Mouse (Mus musculus) hindbrain, embryonic 13.5 days (tissue): ENCODE measurements around the gene Shoc2. TPM values are rescaled to one million over a fixed set of nuclear protein-coding genes. Genes with fewer than 3 reads are reported as not detected.

Experiments used
- ATAC-seq: fragments of 200-750 bp; cut with Nextera tagmentation; 2 replicates; pipeline ENCODE4 v1.8.0; 2017; ENCODE audit warnings: moderate TSS enrichment; ENCODE audit not compliant: low FRiP score
- H3K27ac ChIP-seq: fragments of 300-500 bp; sonication (generic); 2 replicates; pipeline ENCODE4 v1.5.1; 2015; ENCODE audit warnings: inconsistent platforms, mild to moderate bottlenecking, moderate library complexity
- H3K27me3 ChIP-seq: fragments of 300-500 bp; sonication (generic); 2 replicates; pipeline ENCODE4 v1.6.1; 2015; ENCODE audit warnings: mild to moderate bottlenecking, inconsistent platforms
- H3K36me3 ChIP-seq: fragments of 300-500 bp; sonication (generic); 2 replicates; pipeline ENCODE4 v1.6.1; 2015; ENCODE audit warnings: mild to moderate bottlenecking, inconsistent platforms
- H3K4me1 ChIP-seq: fragments of 300-500 bp; sonication (generic); replicated peaks from 2 replicates; pipeline ENCODE4 v1.6.1; 2015; ENCODE audit warnings: inconsistent platforms
- H3K4me2 ChIP-seq: fragments of 300-500 bp; sonication (generic); 2 replicates; pipeline ENCODE4 v1.6.1; 2015; ENCODE audit warnings: inconsistent platforms, mild to moderate bottlenecking, moderate library complexity
- H3K4me3 ChIP-seq: fragments of 300-500 bp; sonication (generic); 2 replicates; pipeline ENCODE4 v1.5.1; 2015; ENCODE audit warnings: mild to moderate bottlenecking, inconsistent platforms
- H3K9ac ChIP-seq: fragments of 300-500 bp; sonication (generic); 2 replicates; pipeline ENCODE4 v1.6.1; 2015; ENCODE audit warnings: mild to moderate bottlenecking, inconsistent platforms
- H3K9me3 ChIP-seq: fragments of 300-500 bp; sonication (generic); 2 replicates; pipeline ENCODE4 v1.6.1; 2016; ENCODE audit warnings: inconsistent platforms
- WGBS: fragments of 180-500 bp; shearing (Covaris S2); methylation state at CpG from one replicate; pipeline ENCODE4 v1.1.7; 2015; 5-methylcytosine and 5-hydroxymethylcytosine counted together
- polyA plus RNA-seq: library from polyadenylated mRNA; unstranded; fragments of >200 nt; fragmentation: Nextera tagmentation; extraction: Ambion mirVana; gene quantifications from 2 replicates; pipeline ENCODE4 v1.2.1, GENCODE M21; 2015

Shoc2 gene
- polyA plus RNA-seq, 1 experiment from 2014 or later: 66.3 TPM

DNA sequence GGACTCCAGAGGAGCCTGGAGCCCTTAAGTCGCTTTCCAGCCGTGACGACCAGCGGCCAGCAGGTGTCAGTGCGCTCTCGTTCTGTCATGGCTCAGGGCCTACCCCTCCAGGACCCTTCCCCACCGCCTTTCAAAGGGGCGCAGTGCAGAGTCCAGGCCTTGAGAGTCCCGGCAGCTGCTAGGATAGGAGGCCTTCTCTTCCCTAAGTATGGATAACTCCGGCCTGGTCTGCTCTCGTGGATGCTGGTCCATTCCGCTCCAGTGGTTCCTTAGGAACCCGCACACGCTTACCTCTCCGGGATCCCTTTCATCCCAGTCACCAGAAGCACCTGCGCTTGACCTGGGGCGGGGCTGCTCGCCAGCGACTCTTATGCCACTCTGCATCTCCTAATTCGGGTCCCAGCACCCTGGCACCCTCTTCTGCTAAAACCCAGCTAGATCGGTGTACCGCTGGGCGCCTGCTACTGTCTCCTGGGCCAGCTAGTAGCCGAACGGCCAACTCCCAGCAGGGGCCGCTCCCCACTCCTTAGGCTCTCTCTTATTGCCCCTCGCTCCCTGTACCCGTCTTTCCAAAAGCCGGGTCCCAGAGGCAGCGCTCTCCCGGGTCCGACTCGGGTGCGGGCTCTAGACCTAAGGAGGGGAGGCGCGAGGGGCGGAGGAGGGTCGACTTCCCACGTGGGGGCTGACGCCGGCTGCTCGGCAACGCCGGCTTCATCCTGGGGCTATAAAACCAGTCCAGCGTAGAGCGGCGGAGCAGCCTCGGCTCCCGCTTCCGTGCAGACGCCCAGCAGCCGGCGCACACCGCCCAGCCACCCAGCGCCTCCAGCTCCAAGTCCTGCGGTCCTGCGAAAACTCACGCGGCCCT is 100.6 kb downstream of the Shoc2 start:
- Histone ChIP-seq H3K4me3 (peak overlapping the region; percentile 64), H3K27me3 (peaks cover 42% of the 10 kb centered on the region), H3K4me2 (peak overlapping the region; percentile 99), H3K27ac (peak overlapping the region; percentile 82), H3K9me3 (no peaks in the 10 kb centered on the region), H3K36me3 (no peaks in the 10 kb centered on the region), H3K4me1 (peaks cover 42% of the 10 kb centered on the region), H3K9ac (peak overlapping the region; percentile 86)
- under 1% methylated on average over 59 of the region's 59 CpGs for WGBS
- ATAC-seq: peak; percentile 89

DNA sequence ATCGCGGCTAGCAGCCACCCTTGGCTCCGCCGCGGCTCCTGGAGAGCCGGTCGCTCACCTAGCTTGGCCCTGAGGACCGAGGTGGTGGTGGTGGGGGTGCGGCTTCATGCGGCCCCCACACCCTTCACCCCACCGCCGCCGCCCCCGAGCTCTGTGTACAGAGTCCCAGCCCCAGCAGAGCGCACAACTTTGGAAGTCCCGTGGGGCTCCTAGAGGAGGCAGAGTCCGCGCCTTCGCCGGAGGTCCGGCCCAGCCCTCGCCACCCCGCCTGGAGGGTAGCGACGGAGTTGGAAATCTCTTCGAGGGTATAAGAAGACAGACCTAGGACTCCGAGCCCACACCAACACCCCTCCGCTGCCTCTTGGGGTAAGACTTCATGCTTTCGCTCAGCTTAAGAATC is 101.3 kb downstream of the Shoc2 start:
- Histone ChIP-seq H3K4me1 (peaks cover 42% of the 10 kb centered on the region), H3K27me3 (peaks cover 47% of the 10 kb centered on the region), H3K4me2 (peak overlapping the region; percentile 99), H3K27ac (peak overlapping the region; percentile 82), H3K4me3 (peak overlapping the region; percentile 64), H3K9me3 (no peaks in the 10 kb centered on the region), H3K36me3 (no peaks in the 10 kb centered on the region), H3K9ac (peak overlapping the region; percentile 86)
- under 1% methylated on average over 29 of the region's 29 CpGs for WGBS
- peak; percentile 26 for ATAC-seq

DNA sequence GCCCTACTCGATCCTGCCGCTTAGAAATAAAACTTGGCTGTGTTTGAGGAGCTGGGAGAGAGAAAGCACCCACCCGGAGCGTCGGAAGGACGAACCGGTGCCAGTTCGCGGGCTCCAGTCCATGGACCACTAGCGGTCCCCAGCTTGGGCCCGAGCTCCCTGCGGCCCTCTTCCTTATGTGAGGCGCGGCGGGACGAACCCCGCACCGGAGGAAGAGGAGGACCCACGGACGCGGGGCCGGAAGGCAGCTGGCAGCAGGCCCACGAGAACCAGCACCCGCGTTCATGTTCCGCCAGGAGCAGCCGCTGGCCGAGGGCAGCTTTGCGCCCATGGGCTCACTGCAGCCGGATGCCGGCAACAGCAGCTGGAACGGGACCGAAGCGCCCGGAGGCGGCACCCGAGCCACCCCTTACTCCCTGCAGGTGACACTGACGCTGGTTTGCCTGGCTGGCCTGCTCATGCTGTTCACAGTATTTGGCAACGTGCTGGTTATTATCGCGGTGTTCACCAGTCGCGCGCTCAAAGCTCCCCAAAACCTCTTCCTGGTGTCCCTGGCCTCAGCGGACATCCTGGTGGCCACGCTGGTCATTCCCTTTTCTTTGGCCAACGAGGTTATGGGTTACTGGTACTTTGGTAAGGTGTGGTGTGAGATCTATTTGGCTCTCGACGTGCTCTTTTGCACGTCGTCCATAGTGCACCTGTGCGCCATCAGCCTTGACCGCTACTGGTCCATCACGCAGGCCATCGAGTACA is 102.0 kb downstream of the Shoc2 start:
- WGBS: 3% methylated on average over 55 of the region's 55 CpGs
- H3K27ac ChIP-seq: peak overlapping the region; percentile 82

DNA sequence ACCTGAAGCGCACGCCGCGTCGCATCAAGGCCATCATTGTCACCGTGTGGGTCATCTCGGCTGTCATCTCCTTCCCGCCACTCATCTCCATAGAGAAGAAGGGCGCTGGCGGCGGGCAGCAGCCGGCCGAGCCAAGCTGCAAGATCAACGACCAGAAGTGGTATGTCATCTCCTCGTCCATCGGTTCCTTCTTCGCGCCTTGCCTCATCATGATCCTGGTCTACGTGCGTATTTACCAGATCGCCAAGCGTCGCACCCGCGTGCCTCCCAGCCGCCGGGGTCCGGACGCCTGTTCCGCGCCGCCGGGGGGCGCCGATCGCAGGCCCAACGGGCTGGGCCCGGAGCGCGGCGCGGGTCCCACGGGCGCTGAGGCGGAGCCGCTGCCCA is 102.6 kb downstream of the Shoc2 start:
- H3K9me3 ChIP-seq: no peaks in the 10 kb centered on the region
- peak overlapping the region; percentile 99 for H3K4me2 ChIP-seq
- no peaks in the 10 kb centered on the region for H3K36me3 ChIP-seq
- peaks cover 58% of the 10 kb centered on the region for H3K27me3 ChIP-seq
- WGBS: under 1% methylated on average over 46 of the region's 46 CpGs
- H3K4me3 ChIP-seq: peak overlapping the region; percentile 64
- peak overlapping the region; percentile 82 for H3K27ac ChIP-seq
- H3K4me1 ChIP-seq: peaks cover 42% of the 10 kb centered on the region
- ATAC-seq: no peak
- H3K9ac ChIP-seq: peak overlapping the region; percentile 86

More for the DNA sequence above, 102.0 kb downstream of the Shoc2 start:
- H3K4me1 ChIP-seq: peaks cover 42% of the 10 kb centered on the region
- H3K4me2 ChIP-seq: peak overlapping the region; percentile 99
- H3K9me3 ChIP-seq: no peaks in the 10 kb centered on the region
- peaks cover 52% of the 10 kb centered on the region for H3K27me3 ChIP-seq
- peak overlapping the region; percentile 64 for H3K4me3 ChIP-seq
- no peaks in the 10 kb centered on the region for H3K36me3 ChIP-seq
- H3K9ac ChIP-seq: peak overlapping the region; percentile 86
- ATAC-seq: no peak

DNA sequence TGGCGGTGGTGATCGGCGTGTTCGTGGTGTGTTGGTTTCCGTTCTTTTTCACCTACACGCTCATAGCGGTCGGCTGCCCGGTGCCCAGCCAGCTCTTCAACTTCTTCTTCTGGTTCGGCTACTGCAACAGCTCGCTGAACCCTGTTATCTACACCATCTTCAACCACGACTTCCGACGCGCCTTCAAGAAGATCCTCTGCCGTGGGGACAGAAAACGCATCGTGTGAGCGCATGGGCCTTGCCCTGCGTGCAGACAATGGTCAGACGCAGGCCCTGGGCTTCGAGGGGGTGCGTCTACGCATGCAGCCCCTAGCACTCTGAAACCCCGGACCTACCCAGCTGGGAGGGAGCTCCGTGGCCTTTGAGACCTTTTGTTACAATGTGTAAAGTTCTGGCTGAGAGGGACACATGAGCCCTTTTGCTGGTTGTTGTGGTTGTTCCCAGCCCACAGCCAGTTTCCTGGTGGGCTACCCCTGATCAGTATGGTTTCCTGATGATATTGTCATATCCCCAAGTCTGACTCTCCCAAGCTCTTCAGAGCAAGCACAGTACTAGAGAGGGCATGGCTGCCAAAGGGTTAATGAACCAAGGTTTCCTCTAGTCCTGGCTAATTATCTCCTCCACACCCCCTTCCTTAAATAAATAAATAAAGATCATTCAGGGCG is 103.4 kb downstream of the Shoc2 start:
- Histone ChIP-seq H3K9ac (peak overlapping the region; percentile 86), H3K4me2 (peak overlapping the region; percentile 99), H3K4me1 (peaks cover 42% of the 10 kb centered on the region), H3K9me3 (no peaks in the 10 kb centered on the region), H3K27me3 (peaks cover 60% of the 10 kb centered on the region), H3K36me3 (no peaks in the 10 kb centered on the region), H3K4me3 (peak overlapping the region; percentile 64), H3K27ac (peak overlapping the region; percentile 82)
- WGBS: under 1% methylated on average over 27 of the region's 27 CpGs
- no peak for ATAC-seq

DNA sequence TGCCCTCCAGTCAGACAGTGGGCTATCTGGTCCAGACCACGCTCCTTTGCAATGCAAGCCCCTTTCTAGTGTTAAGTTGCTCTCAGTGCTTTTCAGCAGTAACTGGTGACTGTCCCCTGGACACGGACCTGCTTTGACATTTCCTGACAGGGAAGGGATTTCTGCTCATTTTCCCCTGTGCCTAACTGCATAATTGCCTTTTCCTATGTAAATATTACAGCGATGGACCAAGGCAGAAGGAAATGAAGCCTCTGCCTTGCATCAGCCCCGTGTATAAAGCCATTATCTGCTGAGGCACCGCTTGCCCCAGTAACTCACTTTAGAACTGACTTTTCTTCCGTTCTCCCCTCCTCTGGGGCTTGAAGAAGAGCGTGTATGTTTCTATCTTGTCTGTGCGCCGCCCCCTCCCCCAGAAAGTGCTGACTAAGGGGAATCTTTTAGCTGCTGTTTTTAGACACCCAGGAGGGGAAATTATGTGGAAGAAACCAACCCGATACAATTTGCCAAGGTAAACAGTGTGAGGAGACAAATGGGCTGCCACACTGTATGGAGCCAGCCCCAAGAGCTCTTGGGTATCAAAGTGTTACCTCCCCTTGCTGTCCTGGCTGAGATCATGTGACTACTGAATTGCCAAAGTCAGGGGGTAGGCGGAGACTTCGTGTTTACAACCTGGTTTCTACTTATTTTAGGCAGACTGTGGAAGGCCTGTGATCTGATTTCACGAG is 104.2 kb downstream of the Shoc2 start:
- Histone ChIP-seq H3K4me3 (peak overlapping the region; percentile 64), H3K36me3 (no peaks in the 10 kb centered on the region), H3K9ac (peak overlapping the region; percentile 86; the same call in 1 of the 2 replicates), H3K27me3 (peaks cover 60% of the 10 kb centered on the region), H3K27ac (0 out of 2 replicates have a peak overlapping the region, but pooled peaks have one; percentile 69), H3K9me3 (no peaks in the 10 kb centered on the region), H3K4me1 (peaks cover 42% of the 10 kb centered on the region), H3K4me2 (peak overlapping the region; percentile 99)
- no peak for ATAC-seq
- whole genome bisulfite sequencing: 9% methylated on average over 13 of the region's 13 CpGs

DNA sequence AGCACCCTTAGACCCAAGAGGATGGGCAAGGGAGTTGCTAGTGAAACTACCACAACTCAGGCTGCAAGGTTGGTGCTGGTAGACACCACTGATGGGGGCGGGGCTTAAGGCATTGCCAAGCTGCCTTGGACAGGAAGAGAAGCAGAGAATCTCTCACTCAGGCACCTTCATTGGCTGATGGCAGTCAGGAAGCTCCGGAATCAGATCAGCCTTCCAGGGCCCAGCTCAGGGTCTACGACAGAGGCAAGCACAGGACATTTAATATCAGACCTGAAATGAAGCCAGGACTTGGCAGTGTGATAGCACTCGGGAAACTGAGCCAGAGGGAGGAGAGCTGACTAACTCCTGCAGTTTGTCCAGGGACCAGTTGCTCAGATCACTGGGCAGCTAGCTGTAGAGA is 107.5 kb downstream of the Shoc2 start:
- no peaks in the 10 kb centered on the region for H3K9me3 ChIP-seq
- H3K27me3 ChIP-seq: peaks cover 47% of the 10 kb centered on the region
- ATAC-seq: no peak

DNA sequence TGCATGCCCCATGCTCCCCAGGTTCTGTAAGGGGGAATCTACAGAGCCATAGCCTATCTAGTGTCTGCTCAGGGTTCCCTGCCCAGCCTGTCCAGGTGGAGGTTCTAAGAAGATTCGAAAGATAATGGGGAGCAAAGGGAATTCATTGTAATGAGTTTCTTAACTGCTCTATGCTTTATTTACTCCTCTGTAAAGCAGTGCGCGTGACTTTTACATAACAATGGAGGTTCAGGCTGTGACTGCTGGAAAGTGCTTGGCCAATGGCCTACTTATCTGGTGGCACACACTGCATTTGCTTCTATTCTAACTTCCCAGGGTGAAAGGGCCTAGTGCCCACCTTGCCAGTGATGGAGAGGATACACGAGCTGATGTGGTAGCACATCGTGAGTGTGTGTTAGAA is 111.7 kb downstream of the Shoc2 start:
- no peaks in the 10 kb centered on the region for H3K4me1 ChIP-seq
- H3K9ac ChIP-seq: no peak overlapping the region
- no peak overlapping the region for H3K4me3 ChIP-seq
- no peak for ATAC-seq
- no peaks in the 10 kb centered on the region for H3K9me3 ChIP-seq
- no peak overlapping the region for H3K4me2 ChIP-seq
- no peaks in the 10 kb centered on the region for H3K36me3 ChIP-seq
- peaks cover 10% of the 10 kb centered on the region for H3K27me3 ChIP-seq
- WGBS: 33% methylated on average over 5 of the region's 5 CpGs
- no peak overlapping the region for H3K27ac ChIP-seq

More for the DNA sequence above, 107.5 kb downstream of the Shoc2 start:
- H3K36me3 ChIP-seq: no peaks in the 10 kb centered on the region
- no peak overlapping the region for H3K27ac ChIP-seq
- no peak overlapping the region for H3K4me2 ChIP-seq
- 84% methylated on average over 4 of the region's 4 CpGs for WGBS
- H3K4me3 ChIP-seq: no peak overlapping the region
- H3K4me1 ChIP-seq: peaks cover 20% of the 10 kb centered on the region
- H3K9ac ChIP-seq: no peak overlapping the region

DNA sequence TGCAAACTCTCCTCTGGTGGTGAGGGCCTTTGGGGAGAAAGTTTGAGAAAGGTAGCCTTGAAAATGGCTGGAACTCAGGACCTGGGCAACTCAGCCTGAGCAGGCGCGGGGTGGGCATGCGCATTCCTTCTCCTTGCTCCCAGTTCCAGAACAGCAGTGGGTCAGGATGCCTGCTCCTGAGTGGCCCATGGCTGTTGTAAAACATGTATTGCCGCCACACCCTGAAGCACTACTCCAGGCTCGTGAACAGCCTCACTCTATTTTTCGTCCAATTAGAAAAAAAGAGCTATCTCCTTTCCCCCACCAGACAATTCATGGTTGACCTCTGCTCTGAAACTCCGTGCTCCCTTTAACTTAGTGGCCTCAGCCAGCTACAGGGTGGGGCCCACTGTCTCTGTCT is 124.3 kb downstream of the Shoc2 start:
- H3K27ac ChIP-seq: no peak overlapping the region
- no peak for ATAC-seq

DNA sequence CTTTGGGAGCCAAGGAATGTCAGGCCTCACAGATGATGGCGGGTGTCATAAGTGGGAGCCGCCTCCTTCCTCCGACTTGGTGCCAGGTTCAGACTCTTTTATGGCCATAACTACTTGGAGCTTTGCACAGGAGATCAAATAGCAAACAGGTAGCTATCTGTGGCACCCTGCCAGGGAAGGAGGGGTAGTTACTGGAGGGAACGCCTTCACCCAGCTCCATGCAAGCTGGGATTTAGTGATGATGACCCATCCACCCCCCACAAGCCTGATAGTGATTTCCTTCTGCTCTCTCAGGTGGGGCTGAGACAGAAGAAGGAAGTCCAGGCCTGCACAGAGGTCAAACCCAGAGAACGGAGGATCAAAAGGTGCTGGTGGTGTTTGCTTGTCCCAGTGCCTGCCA is 126.4 kb downstream of the Shoc2 start:
- Histone ChIP-seq H3K4me3 (no peak overlapping the region), H3K27me3 (no peaks in the 10 kb centered on the region), H3K4me2 (no peak overlapping the region), H3K27ac (no peak overlapping the region), H3K9ac (no peak overlapping the region), H3K4me1 (no peaks in the 10 kb centered on the region), H3K36me3 (no peaks in the 10 kb centered on the region), H3K9me3 (no peaks in the 10 kb centered on the region)
- ATAC-seq: no peak
- WGBS: 84% methylated on average over 5 of the region's 5 CpGs

More for the DNA sequence above, 124.3 kb downstream of the Shoc2 start:
- no peaks in the 10 kb centered on the region for H3K36me3 ChIP-seq
- no peaks in the 10 kb centered on the region for H3K9me3 ChIP-seq
- no peaks in the 10 kb centered on the region for H3K4me1 ChIP-seq
- H3K9ac ChIP-seq: no peak overlapping the region
- no peak overlapping the region for H3K4me3 ChIP-seq
- no peaks in the 10 kb centered on the region for H3K27me3 ChIP-seq
- 82% methylated on average over 7 of the region's 7 CpGs for WGBS
- H3K4me2 ChIP-seq: no peak overlapping the region

DNA sequence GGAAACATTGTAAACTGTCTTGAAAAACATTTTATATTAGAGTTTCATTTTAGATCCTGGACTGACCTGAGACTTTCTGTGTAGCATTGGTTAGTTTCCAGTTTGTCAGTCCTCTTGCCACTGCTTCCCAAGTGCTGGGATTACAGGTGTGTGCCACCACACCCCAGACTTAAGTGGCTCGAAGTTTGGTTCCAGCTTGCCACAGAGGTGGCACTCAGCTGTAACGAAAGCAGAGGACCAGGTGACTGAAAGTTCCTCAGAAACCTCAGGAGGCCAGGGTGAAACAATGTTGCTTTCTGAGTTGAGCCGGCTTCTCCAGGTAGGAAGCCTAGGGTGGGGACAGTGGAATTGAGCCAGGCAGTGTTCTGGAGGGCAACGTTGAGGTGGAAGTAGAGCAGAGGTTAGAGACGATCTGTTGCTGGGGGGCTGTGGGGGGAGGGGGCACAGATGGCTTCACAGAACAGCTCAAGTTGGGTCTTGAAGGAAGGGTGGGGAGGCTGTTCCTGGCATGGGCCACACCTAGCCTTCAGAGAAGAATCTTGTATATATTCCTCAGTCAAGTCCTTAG is 128.2 kb downstream of the Shoc2 start:
- ATAC-seq: no peak
- Histone ChIP-seq H3K27ac (no peak overlapping the region), H3K36me3 (no peaks in the 10 kb centered on the region), H3K4me3 (no peak overlapping the region), H3K4me1 (no peaks in the 10 kb centered on the region), H3K27me3 (no peaks in the 10 kb centered on the region), H3K9me3 (no peaks in the 10 kb centered on the region), H3K4me2 (no peak overlapping the region), H3K9ac (no peak overlapping the region)
- WGBS: 93% methylated on average over 5 of the region's 5 CpGs
